Mouse (Mus musculus): ENCODE data around the gene Trpm1.

DNA sequence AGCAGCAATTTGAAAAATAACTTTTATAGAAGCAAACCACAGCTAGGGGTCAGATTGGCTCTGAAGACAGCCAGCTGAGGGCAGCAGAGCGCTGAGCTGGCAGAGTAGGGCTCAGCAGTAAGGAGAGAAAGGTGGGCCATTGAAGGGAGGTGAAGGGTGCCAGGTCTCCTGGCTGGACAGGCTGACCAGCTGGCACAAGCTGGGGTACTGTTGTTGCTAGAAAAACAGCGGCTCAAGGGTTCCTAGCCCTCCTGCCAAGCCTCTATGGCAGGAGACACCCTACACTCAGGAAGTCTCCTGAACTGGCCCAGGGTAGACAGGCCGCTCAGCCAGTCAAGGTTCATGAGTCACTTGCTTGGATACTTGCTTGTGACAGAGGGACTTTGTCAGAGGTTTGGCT, 11.4 kb downstream of the Trpm1 start:
- no peak for TF ChIP-seq POLR2A (IDR thresholded peaks at IDR 0.05; ENCODE audit: insufficient read depth, low read depth, low read length)
- TF ChIP-seq CTCF (IDR thresholded peaks at IDR 0.05; ENCODE audit: insufficient read depth, low read depth, low read length): peak; percentile 82

Data from olfactory bulb, adult 2 months (tissue).